Mouse (Mus musculus) cortical plate, adult 2 months (tissue): ENCODE measurements around the gene Btbd35f6. TPM values are rescaled to one million over a fixed set of nuclear protein-coding genes. Genes with fewer than 3 reads are reported as not detected.
"Not testable (repeated sequence)": the region's sequence is repeated elsewhere in the genome, so short reads cannot be mapped to it uniquely, and the experiment has no call there.

Source experiments
- H3K27ac ChIP-seq: fragments of 200-500 bp; 2 replicates; pipeline ENCODE4 v1.5.1; 2012; ENCODE audit warnings: low read length, control low read depth, inconsistent platforms; ENCODE audit not compliant: insufficient read depth
- H3K4me1 ChIP-seq: fragments of 200-500 bp; 2 replicates; pipeline ENCODE4 v1.6.1; 2011; ENCODE audit warnings: low read length; ENCODE audit not compliant: control insufficient read depth, insufficient read depth
- H3K4me3 ChIP-seq: fragments of 200-500 bp; 2 replicates; pipeline ENCODE4 v1.5.1; 2011; ENCODE audit warnings: mild to moderate bottlenecking, low read length, control low read depth; ENCODE audit not compliant: insufficient read depth
- polyA plus RNA-seq: library from polyadenylated mRNA; depleted of rRNA; stranded (reverse); fragments of >200 nt; gene quantifications from 2 replicates; pipeline ENCODE4 v1.2.3, GENCODE M21; 2012; rRNA removed

Btbd35f6 gene
- not detected in 2 replicates for polyA plus RNA-seq

DNA sequence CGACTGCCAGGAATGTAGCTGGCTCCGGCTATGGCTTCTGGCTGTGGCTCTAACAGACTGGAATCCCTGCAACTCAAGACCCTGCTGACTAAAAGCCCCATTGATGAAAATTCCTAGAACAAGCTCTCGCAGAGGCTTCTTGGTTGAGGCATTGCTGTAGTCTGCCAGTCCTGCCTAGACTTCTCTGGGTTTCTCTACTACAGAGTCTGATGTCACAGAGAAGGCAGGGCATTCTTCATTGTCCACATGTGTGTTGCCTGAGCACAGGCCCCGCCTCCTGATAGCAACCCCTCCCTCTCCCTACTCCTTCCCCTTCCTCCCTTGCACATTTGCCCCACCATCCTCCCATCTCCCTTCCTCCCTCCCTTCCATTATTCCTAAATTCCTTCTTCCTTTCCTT, at the start of gene Btbd35f6:
Btbd35f6 (minus strand) TSS at position 101 of the 400 bp plus-strand sequence.
- not testable (repeated sequence) for H3K4me1 ChIP-seq, H3K27ac ChIP-seq, H3K4me3 ChIP-seq

- not testable (repeated sequence) for H3K27ac ChIP-seq, H3K4me1 ChIP-seq, H3K4me3 ChIP-seq
Observed at GRCm38 (mm10) chrX:33986716-33987115, 30.4 kb upstream of the Btbd35f6 start, which contains the start of gene Gm21870. TSS of gene Gm21870 (minus strand) at chrX:33986816.

GRCm38 (mm10) chrX:33930216-33930615, 26.1 kb downstream of the Btbd35f6 start:
- H3K27ac ChIP-seq, H3K4me1 ChIP-seq, H3K4me3 ChIP-seq: not testable (repeated sequence)

DNA sequence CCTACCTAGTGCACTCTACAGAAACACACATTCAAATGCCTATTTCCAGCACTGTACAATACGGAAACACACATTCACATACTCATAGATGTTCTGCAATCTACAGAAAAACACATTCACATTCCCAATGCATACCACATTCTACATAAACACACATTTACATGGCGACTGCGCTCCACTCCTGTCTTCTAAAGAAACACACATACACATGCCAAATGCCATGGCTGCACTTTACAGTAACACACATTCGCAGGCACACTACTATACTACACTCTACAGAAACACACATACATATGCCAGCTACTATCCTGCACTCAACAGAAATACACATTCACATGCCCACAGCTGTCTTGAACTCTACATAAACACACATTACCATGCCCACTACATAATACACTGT, 28.1 kb downstream of the Btbd35f6 start:
- H3K4me1 ChIP-seq, H3K27ac ChIP-seq, H3K4me3 ChIP-seq: not testable (repeated sequence)

- not testable (repeated sequence) for H3K4me1 ChIP-seq, H3K27ac ChIP-seq, H3K4me3 ChIP-seq
Observed at GRCm38 (mm10) chrX:33926344-33926743, 30.0 kb downstream of the Btbd35f6 start.

DNA sequence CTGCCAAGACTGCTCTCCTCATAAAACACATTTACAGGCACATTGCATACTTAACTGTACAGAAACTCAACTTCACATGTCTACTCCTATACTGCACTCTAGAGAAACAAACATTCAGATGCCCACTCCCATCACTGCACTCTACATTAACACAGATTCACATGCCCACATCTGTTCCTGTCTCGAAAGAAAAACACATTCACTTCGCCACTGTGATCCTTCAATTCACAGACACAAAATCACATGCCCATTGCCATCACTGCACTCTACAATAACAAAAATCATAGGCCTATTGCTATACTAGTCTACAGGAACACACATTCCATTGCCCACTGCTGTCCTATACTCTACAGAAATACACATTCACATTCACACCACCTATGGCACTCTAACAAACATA, 30.9 kb downstream of the Btbd35f6 start:
- not testable (repeated sequence) for H3K4me1 ChIP-seq, H3K4me3 ChIP-seq

More for the DNA sequence above, 30.9 kb downstream of the Btbd35f6 start:
- not testable (repeated sequence) for H3K27ac ChIP-seq

Other genes starting within 250 kb of the Btbd35f6 start
- not detected in 2 replicates for gene Gm21870, start 30.3 kb upstream of the Btbd35f6 start, polyA plus RNA-seq
- not detected in 2 replicates for gene Btbd35f9, start 205.0 kb upstream of the Btbd35f6 start, polyA plus RNA-seq